Mouse (Mus musculus): ENCODE results near the gene Ppm1h. TPM values are rescaled to one million over a fixed set of nuclear protein-coding genes. Genes with fewer than 3 reads are reported as not detected.

The Ppm1h gene
- total and polyA plus RNA-seq, 3 experiments, result 1.2 to 1.3 (median 1.3) TPM

DNA sequence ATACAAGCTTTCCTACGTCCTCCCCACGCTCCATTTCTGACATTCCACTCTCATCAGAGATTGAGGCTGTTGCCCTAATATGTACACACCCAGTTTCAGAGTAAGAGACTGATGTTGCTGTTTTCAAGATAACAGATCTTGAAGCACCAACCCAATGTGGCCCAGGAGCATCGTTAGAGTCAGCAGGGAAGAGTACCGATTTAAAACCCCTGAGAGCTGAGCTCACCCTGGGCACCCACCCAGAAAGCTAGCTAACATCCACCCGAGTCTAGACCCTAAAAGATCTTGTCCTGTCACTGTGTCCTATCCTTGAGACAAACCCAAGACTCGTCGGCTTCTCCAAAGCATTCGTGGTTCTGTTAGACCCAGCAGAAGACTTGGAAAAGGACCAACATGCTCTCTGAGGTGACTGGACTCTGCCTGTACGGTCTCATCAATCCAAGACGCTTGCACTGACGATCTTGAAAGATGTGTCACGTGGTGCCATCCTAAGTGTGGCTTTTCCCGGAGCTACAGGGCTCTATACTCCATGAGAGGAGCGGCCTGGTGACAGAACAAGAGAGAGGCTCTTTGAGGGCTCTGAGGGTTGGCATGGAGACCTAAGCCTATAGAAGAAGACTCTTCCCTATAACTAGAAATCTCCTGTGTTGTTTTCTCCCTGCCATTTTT, 212.3 kb downstream of the Ppm1h start:
- H3K4me2 ChIP-seq (ENCODE audit: insufficient read depth, low read depth, poor library complexity, severe bottlenecking), result no peak overlapping the region
- in situ Hi-C loops (cut with MboI; ENCODE audit: low pct_ligation_motif_present, low pct_unique_long_range_greater_than_20kb, low sequenced_read_pairs), result no loop called here
- TF ChIP-seq ZC3H11A (IDR thresholded peaks at IDR 0.05; ENCODE audit: low read depth, low read length), result no peak
- TF ChIP-seq MAZ (IDR thresholded peaks at IDR 0.05; ENCODE audit: low read depth, low read length), result no peak
- TF ChIP-seq CHD2 (IDR thresholded peaks at IDR 0.05; ENCODE audit: low read length), result no peak
- TF ChIP-seq CTCF (conservative IDR thresholded peaks at IDR 0.05 in 1 of 2, IDR thresholded peaks at IDR 0.05 in 1 of 2; ENCODE audit: low read depth in 2 of 2, low read length in 2 of 2), result no peak
- TF ChIP-seq TCF12 (IDR thresholded peaks at IDR 0.05; ENCODE audit: low read depth, low read length), result no peak
- no peak for TF ChIP-seq RAD21 (IDR thresholded peaks at IDR 0.05; ENCODE audit: low read depth, low read length)
- no peak for TF ChIP-seq MXI1 (IDR thresholded peaks at IDR 0.05; ENCODE audit: low read depth, low read length)
- no peak for TF ChIP-seq JUND (conservative IDR thresholded peaks at IDR 0.05; ENCODE audit: low read depth, low read length)
- TF ChIP-seq PAX5 (IDR thresholded peaks at IDR 0.05; ENCODE audit: low read length), result no peak
- H3K27ac ChIP-seq (ENCODE audit: insufficient read depth, low read depth), result no peak overlapping the region
- H3K9ac ChIP-seq (ENCODE audit: insufficient read depth, low read depth), result no peak overlapping the region
- dilution Hi-C loops (cut with MboI; ENCODE audit: extremely low pct_ligation_motif_present, extremely low pct_unique_long_range_greater_than_20kb, low sequenced_read_pairs), result no loop called here
- no peaks in the 10 kb centered on the region for H3K9me3 ChIP-seq (replicated peaks; ENCODE audit: low read length)
- peaks cover 0 to 11% of the 10 kb centered on the region in 2 experiments; a peak in 1 of 4 replicates for H3K4me1 ChIP-seq (ENCODE audit: control insufficient read depth in 1 of 2, insufficient read depth in 2 of 2)
- no peaks in the 10 kb centered on the region for H3K36me3 ChIP-seq (replicated peaks in 1 of 2; ENCODE audit: control insufficient read depth in 1 of 2, insufficient read depth in 1 of 2, low read length in 1 of 2)
- no peak overlapping the region for H3K4me3 ChIP-seq (replicated peaks in 1 of 3; ENCODE audit: low read depth in 2 of 3, low read length in 2 of 3, poor library complexity in 1 of 3)
- no peak for DNase-seq (ENCODE audit: extremely low read depth)
- H3K79me2 ChIP-seq (replicated peaks; ENCODE audit: control insufficient read depth, extremely low read depth, insufficient read depth, poor library complexity, severe bottlenecking), result no peaks in the 10 kb centered on the region
- no peaks in the 10 kb centered on the region for H3K27me3 ChIP-seq (replicated peaks)

DNA sequence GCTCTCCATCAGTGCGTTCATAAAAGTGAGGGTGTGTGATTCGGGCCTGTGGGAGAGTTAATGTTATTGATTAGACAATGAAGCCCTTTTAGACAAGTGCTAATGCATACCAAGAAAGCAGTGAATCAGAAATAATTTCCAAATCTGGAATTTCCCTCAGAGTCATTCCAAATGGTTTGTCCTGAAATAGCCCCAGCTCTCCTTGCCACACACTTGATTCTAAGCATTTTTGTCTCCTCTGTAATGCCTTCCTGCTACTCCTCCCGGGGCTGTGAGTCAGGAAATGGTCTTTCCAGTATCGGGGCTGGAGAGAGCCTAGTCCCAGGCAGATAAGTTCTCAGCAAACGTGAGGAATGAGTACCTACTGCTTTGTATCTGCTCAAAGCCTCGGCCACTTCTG, 212.9 kb downstream of the Ppm1h start:
- Histone ChIP-seq H3K4me1 (ENCODE audit: control insufficient read depth in 1 of 2, insufficient read depth in 2 of 2) (peaks cover 0 to 11% of the 10 kb centered on the region in 2 experiments; a peak in 1 of 4 replicates), H3K9ac (ENCODE audit: insufficient read depth, low read depth) (no peak overlapping the region), H3K79me2 (replicated peaks; ENCODE audit: control insufficient read depth, extremely low read depth, insufficient read depth, poor library complexity, severe bottlenecking) (no peaks in the 10 kb centered on the region), H3K4me3 (replicated peaks in 1 of 3; ENCODE audit: low read depth in 2 of 3, low read length in 2 of 3, poor library complexity in 1 of 3) (no peak overlapping the region), H3K4me2 (ENCODE audit: insufficient read depth, low read depth, poor library complexity, severe bottlenecking) (no peak overlapping the region), H3K27ac (ENCODE audit: insufficient read depth, low read depth) (no peak overlapping the region), H3K27me3 (replicated peaks) (no peaks in the 10 kb centered on the region), H3K9me3 (replicated peaks; ENCODE audit: low read length) (no peaks in the 10 kb centered on the region), H3K36me3 (replicated peaks in 1 of 2; ENCODE audit: control insufficient read depth in 1 of 2, insufficient read depth in 1 of 2, low read length in 1 of 2) (no peaks in the 10 kb centered on the region)
- in situ Hi-C loops (cut with MboI; ENCODE audit: low pct_ligation_motif_present, low pct_unique_long_range_greater_than_20kb, low sequenced_read_pairs) (no loop called here), dilution Hi-C loops (cut with MboI; ENCODE audit: extremely low pct_ligation_motif_present, extremely low pct_unique_long_range_greater_than_20kb, low sequenced_read_pairs) (no loop called here)
- TF ChIP-seq BHLHE40 (IDR thresholded peaks at IDR 0.05; ENCODE audit: low read depth, low read length) (no peak), SMC3 (IDR thresholded peaks at IDR 0.05; ENCODE audit: low read depth, low read length) (no peak), JUN (IDR thresholded peaks at IDR 0.05; ENCODE audit: insufficient read depth, low read depth, low read length) (no peak), EP300 (IDR thresholded peaks at IDR 0.05; ENCODE audit: low read length) (no peak), USF1 (IDR thresholded peaks at IDR 0.05; ENCODE audit: low read depth, low read length) (no peak), CTCF (conservative IDR thresholded peaks at IDR 0.05 in 1 of 2, IDR thresholded peaks at IDR 0.05 in 1 of 2; ENCODE audit: low read depth in 2 of 2, low read length in 2 of 2) (no peak), IRF4 (IDR thresholded peaks at IDR 0.05; ENCODE audit: low read depth, low read length) (no peak), TCF12 (IDR thresholded peaks at IDR 0.05; ENCODE audit: low read depth, low read length) (no peak), NELFE (IDR thresholded peaks at IDR 0.05; ENCODE audit: low read depth, low read length) (no peak), E2F4 (IDR thresholded peaks at IDR 0.05; ENCODE audit: insufficient replicate concordance, low read depth, low read length) (no peak), ZNF384 (IDR thresholded peaks at IDR 0.05; ENCODE audit: low read depth, low read length) (no peak), USF2 (conservative IDR thresholded peaks at IDR 0.05; ENCODE audit: low read depth, low read length) (no peak), MEF2A (IDR thresholded peaks at IDR 0.05; ENCODE audit: borderline replicate concordance, low read depth, low read length) (no peak)
- DNase-seq (ENCODE audit: extremely low read depth), result no peak
